Mouse (Mus musculus): ENCODE measurements around the gene Raf1.
"Not testable (repeated sequence)": the region's sequence is repeated elsewhere in the genome, so short reads cannot be mapped to it uniquely, and the experiment has no call there.

Raf1 gene

GRCm38 (mm10) chr6:115684271-115684670 is 7.8 kb upstream of the Raf1 start:
- no peak for DNase-seq (ENCODE audit: low read depth, low spot score)

DNA sequence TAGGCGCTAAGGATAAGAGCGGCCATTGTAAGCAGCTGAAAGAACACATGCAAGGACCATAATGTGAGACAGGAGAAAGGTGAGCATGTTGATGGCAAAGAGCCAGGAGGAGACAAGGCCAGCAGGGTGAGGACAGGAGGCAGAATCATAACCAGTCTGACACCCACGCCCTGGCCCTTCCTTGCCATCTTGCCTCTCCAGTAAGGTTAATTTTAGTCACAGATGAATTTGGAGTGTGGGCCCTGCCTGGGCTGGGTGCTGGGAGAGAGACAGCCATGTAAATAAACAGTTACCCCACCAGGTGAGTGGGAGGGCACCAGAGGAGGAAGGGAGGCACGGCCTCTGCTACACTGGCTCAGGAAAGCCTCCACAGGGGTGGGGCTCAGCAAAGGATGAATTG is 4.6 kb upstream of the Raf1 start:
- DNase-seq (ENCODE audit: low read depth, low spot score): peak; percentile 79

GRCm38 (mm10) chr6:115678012-115678411 is 1.6 kb upstream of the Raf1 start:
- no peak for DNase-seq (ENCODE audit: low read depth, low spot score)

- no peak for DNase-seq (ENCODE audit: low read depth, low spot score)
Observed at GRCm38 (mm10) chr6:115677441-115677840, 1.0 kb upstream of the Raf1 start.

DNA sequence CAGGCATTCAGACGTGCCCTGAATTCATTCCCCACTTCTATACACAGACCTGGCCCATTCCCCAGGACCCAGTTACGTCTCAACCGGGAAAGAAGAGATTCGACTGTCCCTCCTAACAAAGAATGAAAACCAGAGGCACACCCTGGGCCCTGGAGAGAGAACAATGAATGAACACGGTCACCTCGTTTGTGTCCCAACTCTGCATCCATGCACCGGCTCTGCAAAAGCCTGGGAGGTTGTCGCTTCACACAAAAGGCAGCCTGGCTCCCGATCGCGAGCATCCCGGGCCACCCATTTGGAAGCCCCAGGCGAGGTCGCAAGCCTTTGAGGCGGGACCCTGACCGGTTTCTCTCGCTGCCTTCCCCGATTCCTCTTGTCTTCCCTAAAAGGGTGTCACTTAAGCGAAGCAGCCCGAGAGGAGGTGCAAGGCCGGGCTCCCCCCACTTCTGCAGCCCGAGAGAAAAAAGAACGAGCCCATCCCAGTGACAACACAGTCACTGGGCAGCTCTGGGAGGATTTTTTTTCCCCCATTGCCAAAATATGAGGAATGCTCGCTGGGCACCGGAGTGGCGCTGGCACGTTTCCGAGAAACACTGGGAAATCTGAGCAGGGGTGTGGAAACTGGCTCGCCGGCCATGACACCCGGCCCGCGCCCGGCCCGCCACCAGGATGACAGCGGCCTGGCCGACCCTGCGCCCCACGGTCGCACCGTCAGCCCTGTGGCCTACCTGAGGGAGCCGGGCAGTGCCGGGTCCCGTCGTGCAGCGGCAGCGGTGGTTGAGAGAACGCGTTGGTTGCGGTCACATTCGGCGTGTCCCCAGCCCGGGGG is 713 bp downstream of the Raf1 start:
- peak; percentile 73 for DNase-seq (ENCODE audit: low read depth, low spot score)

DNA sequence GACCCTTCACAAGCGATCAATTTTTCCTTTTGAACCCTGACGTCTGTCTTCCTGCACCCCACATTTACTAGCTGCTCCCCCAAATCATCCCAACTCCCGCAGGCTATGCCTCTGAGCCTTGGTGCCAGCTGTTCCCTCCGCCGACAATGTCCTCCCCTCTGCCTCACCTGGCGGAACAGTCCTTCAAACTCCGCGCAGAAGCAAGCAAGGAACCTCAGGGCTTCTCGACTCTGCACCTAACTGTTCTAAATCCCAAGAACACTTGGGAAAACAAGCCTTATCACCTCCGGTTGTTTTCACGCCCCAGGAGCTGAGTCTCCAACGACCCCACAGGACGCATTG is 1.3 kb downstream of the Raf1 start:
- DNase-seq (ENCODE audit: low read depth, low spot score): peak; percentile 51

- no peak for DNase-seq (ENCODE audit: low read depth, low spot score)
Observed at GRCm38 (mm10) chr6:115674316-115674715, 2.1 kb downstream of the Raf1 start.

GRCm38 (mm10) chr6:115672700-115673099 is 3.7 kb downstream of the Raf1 start:
- DNase-seq (ENCODE audit: low read depth, low spot score): no peak

DNA sequence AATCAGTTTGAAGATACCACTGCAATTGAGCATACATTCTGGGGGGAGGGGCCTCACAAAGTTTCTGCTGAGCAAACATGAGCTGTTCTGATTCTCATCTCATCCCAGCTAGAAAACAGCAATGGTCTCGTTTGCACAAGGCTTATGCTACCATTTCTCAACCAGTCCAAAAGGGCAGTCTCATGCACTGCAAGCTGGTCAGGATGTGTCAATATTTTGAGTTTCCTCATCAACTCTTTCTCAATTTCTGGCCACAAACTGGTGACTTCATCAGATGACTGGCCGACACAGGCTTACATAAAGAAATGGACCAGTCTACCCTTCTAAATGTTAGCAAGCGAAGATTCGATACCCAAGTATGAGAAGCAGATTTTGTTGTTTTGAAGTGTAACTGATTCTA is 9.8 kb downstream of the Raf1 start:
- DNase-seq (ENCODE audit: low read depth, low spot score): no peak

DNA sequence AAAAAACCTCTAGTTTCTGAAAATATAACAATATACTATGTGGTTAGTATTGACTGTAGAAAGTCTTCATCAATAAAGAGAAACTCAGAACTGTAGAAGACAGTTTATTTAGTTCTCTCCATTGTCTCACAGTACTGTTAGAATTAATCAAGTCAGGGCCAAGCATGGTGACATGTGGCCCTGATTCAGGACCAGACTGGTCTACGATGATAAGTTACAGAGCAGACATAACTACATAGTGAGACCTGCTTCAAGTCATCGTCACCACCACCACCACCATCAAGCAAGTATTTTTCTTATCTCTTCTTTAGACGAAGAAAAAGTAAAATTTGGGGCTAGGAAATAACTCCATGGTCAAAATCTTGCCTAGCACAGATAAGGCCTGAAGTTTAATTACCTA is 12.2 kb downstream of the Raf1 start:
- DNase-seq (ENCODE audit: low read depth, low spot score): no peak

DNA sequence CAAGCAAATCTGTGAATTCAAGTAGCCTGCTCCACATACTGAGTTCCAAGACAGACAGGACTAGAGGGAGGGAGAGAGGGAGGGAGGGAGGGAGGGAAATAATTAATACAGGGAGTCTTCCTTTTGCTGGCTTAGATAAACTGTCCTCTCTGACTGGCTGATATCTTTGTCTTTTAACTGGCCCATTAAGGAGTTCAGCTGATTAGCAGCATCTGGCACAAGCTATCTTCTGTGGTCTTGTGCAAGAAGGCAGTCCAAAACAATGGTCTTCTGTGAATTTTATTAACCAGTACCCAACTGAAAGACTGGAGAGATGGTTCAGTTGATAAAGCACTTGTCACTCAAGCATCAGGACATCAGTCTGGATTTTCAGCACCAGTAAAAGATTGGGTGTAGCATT is 17.6 kb downstream of the Raf1 start:
- DNase-seq (ENCODE audit: low read depth, low spot score): no peak

- DNase-seq (ENCODE audit: low read depth, low spot score): no peak
Observed at GRCm38 (mm10) chr6:115653939-115654338, 22.5 kb downstream of the Raf1 start.

GRCm38 (mm10) chr6:115651719-115652118 is 24.7 kb downstream of the Raf1 start:
- no peak for DNase-seq (ENCODE audit: low read depth, low spot score)

GRCm38 (mm10) chr6:115650476-115651427 is 25.7 kb downstream of the Raf1 start:
- DNase-seq (ENCODE audit: low read depth, low spot score): no peak

- no peak for DNase-seq (ENCODE audit: low read depth, low spot score)
Observed at GRCm38 (mm10) chr6:115649792-115650365, 26.6 kb downstream of the Raf1 start.

GRCm38 (mm10) chr6:115643315-115643714 is 33.1 kb downstream of the Raf1 start:
- DNase-seq (ENCODE audit: low read depth, low spot score): peak; percentile 23

DNA sequence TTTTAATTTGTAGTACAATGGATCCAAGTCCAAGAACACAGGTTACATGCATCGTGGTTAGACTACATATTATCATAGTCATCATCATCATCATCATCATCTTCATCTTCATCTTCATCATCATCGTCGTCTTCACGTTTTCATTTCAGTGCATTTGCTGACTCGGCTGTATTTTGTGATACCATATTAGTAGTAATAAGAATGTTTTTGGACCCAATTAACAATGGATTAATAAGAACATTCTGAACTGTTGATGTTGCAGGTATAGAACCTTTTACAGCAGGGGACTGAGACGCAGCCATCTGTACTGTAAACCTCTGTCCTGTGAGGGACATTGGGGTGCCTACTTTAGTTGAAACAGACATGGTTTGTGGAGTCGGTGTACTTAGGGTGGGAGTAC is 38.2 kb downstream of the Raf1 start:
- not testable (repeated sequence) for DNase-seq (ENCODE audit: low read depth, low spot score)

GRCm38 (mm10) chr6:115634015-115634414 is 42.4 kb downstream of the Raf1 start:
- no peak for DNase-seq (ENCODE audit: low read depth, low spot score)

DNA sequence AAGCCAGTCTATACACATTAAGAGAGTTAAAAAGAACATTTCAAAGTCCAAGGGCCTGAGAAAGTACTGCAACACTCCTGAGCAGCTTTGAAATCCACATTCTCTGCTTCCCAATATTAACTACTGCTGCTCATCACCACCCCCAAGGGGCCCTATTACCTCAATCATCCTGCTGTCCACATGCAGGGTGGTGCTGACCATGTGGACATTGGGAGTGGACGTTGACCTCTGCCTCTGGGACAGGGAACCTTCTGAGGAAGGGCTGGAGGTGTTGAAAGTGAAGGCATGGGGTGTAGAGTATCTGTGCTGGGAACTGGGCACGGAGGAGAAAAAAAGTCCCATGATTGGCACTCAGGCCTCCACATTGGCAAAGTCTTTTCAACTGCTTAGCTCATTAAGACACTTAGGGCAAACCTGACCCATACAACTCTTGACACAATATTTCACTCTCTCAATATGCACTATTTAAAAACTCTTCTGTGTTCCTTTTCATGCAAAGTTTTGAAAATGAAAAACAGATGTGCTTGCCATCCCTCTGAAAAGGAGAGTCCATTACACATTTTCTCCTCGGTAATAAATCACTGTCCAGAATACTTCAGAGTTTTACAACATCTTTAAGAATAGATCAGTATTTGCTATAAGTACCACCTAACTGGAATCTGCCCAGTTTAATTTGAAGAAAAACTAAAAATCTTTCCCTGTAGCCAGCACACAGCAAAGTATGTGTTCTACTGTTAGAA is 45.2 kb downstream of the Raf1 start:
- DNase-seq (ENCODE audit: low read depth, low spot score): no peak

GRCm38 (mm10) chr6:115626121-115626520 is 50.3 kb downstream of the Raf1 start:
- no peak for DNase-seq (ENCODE audit: low read depth, low spot score)

DNA sequence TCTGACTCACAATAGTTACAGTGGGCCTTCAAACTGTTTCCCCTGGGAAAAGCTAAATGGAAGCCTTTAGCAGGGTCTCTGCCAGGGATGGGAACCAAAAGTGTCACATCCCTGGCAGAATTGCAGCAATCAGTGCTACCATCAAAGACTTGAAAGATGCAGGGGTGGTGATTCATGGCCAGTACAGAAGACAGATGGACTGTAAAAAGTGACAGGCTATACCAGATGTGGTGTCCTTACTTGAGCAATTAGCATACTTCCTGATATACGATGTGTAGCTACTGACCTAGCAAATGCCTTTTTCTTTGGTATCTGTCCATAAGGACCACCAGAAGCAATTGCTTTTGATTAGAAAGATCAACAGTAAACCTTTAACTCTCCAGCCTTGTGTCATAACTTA is 55.5 kb downstream of the Raf1 start:
- no peak for DNase-seq (ENCODE audit: low read depth, low spot score)

DNA sequence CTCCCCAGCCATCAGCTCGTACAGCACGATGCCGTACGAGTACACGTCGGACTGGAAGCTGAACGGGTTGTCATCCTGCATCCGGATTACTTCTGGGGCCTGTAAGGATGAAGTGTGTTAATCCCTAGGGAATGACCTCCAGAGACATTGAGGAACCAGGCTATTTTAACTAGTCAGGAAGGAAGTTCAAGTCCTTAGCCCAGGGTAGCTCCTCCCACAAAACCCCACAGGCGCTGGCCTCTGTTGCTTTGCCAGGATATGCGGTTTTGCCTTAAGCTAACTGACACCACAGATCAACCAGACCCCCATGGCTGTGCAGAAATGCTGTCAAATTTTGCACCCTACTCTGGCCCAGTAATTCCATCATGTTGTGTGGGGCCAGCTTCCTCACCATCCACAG is 56.6 kb downstream of the Raf1 start:
- no peak for DNase-seq (ENCODE audit: low read depth, low spot score)
